Mouse (Mus musculus) right cerebral cortex, postnatal 4 days (tissue): ENCODE data around the gene Fank1.

Experiments
- DNase-seq: peaks from one replicate; pipeline ENCODE4 v3.0.0-alpha.2; 2022

The Fank1 gene

GRCm38 (mm10) chr7:133909833-133910375 lies 133.2 kb downstream of the Fank1 start:
- no peak for DNase-seq

GRCm38 (mm10) chr7:133911881-133912280 lies 135.2 kb downstream of the Fank1 start:
- no peak for DNase-seq

GRCm38 (mm10) chr7:133916230-133916629 lies 139.6 kb downstream of the Fank1 start:
- DNase-seq: no peak

GRCm38 (mm10) chr7:133919306-133919705 lies 142.6 kb downstream of the Fank1 start:
- no peak for DNase-seq

GRCm38 (mm10) chr7:133919918-133920317 lies 143.3 kb downstream of the Fank1 start:
- no peak for DNase-seq

- no peak for DNase-seq
Measured at GRCm38 (mm10) chr7:133920724-133921123, 144.1 kb downstream of the Fank1 start.

GRCm38 (mm10) chr7:133921291-133921690 lies 144.6 kb downstream of the Fank1 start:
- no peak for DNase-seq

GRCm38 (mm10) chr7:133923994-133924393 lies 147.3 kb downstream of the Fank1 start:
- no peak for DNase-seq

- no peak for DNase-seq
Measured at GRCm38 (mm10) chr7:133925771-133926170, 149.1 kb downstream of the Fank1 start.

GRCm38 (mm10) chr7:133928981-133929380 lies 152.3 kb downstream of the Fank1 start:
- DNase-seq: no peak
